ENCODE assay signal across 7 mouse cellular contexts in genomic region chr1:182408684-182409327, GRCm38 (mm10). TPM values are rescaled to one million over a fixed set of nuclear protein-coding genes. Genes with fewer than 3 reads are reported as not detected.
DNase-seq lines count a peak whose midpoint lies in the region; ATAC-seq lines count a peak whose summit lies in the region.

Trp53bp2 (plus strand) TSS chr1:182409172.

- peak; percentile 100 for DNase-seq in adrenal gland, postnatal 10 days
- DNase-seq in embryonic facial prominence, embryonic 10.5 days (ENCODE audit: low spot score) = peak; percentile 100
- DNase-seq in kidney, adult 11 months = peak; percentile 97
- peak; percentile 100 for DNase-seq in limb, embryonic 10.5 days (ENCODE audit: low spot score)
- DNase-seq in spleen, adult 12 weeks (ENCODE audit: low spot score) = peak; percentile 100

- peak within 1 kb of the TSS; percentile 93 for H3K4me3 ChIP-seq in embryonic facial prominence, embryonic 10.5 days
- H3K4me3 ChIP-seq in limb, embryonic 10.5 days = peak within 1 kb of the TSS; percentile 94
- H3K4me3 ChIP-seq in midbrain, embryonic 13.5 days (replicated peaks) = peak within 1 kb of the TSS; percentile 86

- under 1% methylated on average over 71 of the region's 71 CpGs for WGBS in embryonic facial prominence, embryonic 10.5 days
- under 1% methylated on average over 65 of the region's 71 CpGs for WGBS in limb, embryonic 10.5 days
- under 1% methylated on average over 64 of the region's 71 CpGs for WGBS in midbrain, embryonic 13.5 days

- no peaks in the 10 kb centered on the region for H3K9me3 ChIP-seq in embryonic facial prominence, embryonic 10.5 days
- H3K9me3 ChIP-seq in limb, embryonic 10.5 days (replicated peaks) = no peaks in the 10 kb centered on the region
- no peaks in the 10 kb centered on the region for H3K9me3 ChIP-seq in midbrain, embryonic 13.5 days

- H3K4me1 ChIP-seq in embryonic facial prominence, embryonic 10.5 days = peaks cover 45% of the 10 kb centered on the region
- peaks cover 46% of the 10 kb centered on the region for H3K4me1 ChIP-seq in limb, embryonic 10.5 days
- peaks cover 44% of the 10 kb centered on the region for H3K4me1 ChIP-seq in midbrain, embryonic 13.5 days (replicated peaks)

- peak; percentile 92 for ATAC-seq in granulocyte monocyte progenitor cell, adult 5-6 weeks (replicated peaks; ENCODE audit: poor library complexity, severe bottlenecking)
- peak; percentile 96 for ATAC-seq in midbrain, embryonic 13.5 days

- H3K4me2 ChIP-seq in midbrain, embryonic 13.5 days (replicated peaks) = peak within 1 kb of the TSS; percentile 72

- peak within 1 kb of the TSS; percentile 99 for H3K27ac ChIP-seq in embryonic facial prominence, embryonic 10.5 days (replicated peaks)
- H3K27ac ChIP-seq in limb, embryonic 10.5 days = peak within 1 kb of the TSS; percentile 99
- peak within 1 kb of the TSS; percentile 96 for H3K27ac ChIP-seq in midbrain, embryonic 13.5 days

- H3K27me3 ChIP-seq in embryonic facial prominence, embryonic 10.5 days (replicated peaks; ENCODE audit: low read depth, poor library complexity, severe bottlenecking) = no peaks in the 10 kb centered on the region
- H3K27me3 ChIP-seq in limb, embryonic 10.5 days (ENCODE audit: low read depth, poor library complexity, severe bottlenecking) = no peaks in the 10 kb centered on the region
- H3K27me3 ChIP-seq in midbrain, embryonic 13.5 days = no peaks in the 10 kb centered on the region

- peak within 1 kb of the TSS; percentile 95 for H3K9ac ChIP-seq in midbrain, embryonic 13.5 days (replicated peaks)

- H3K36me3 ChIP-seq in embryonic facial prominence, embryonic 10.5 days (replicated peaks) = no peaks in the 10 kb centered on the region
- no peaks in the 10 kb centered on the region for H3K36me3 ChIP-seq in limb, embryonic 10.5 days
- no peaks in the 10 kb centered on the region for H3K36me3 ChIP-seq in midbrain, embryonic 13.5 days

RNA-seq across cellular contexts. Expression of gene Trp53bp2, which starts in this region (rescaled TPM):
- 10 to 100 TPM; 21.2 to 21.9 TPM for total RNA-seq in adrenal gland, postnatal 10 days (2021)
- polyA plus RNA-seq in embryonic facial prominence, embryonic 10.5 days (2016; fragmentation: Nextera tagmentation; extraction: Ambion mirVana) = 34.1 and 35.6 TPM in 2 replicates
- 7.9 and 15.7 TPM in 2 replicates for total RNA-seq in granulocyte monocyte progenitor cell, adult 5-6 weeks (2014; fragmentation: Nextera tagmentation)
- total RNA-seq in granulocyte monocyte progenitor cell, adult 5-6 weeks (2017) = 7.5 and 9.8 TPM in 2 replicates
- 34.3 and 37.1 TPM in 2 replicates for polyA plus RNA-seq in limb, embryonic 10.5 days (2016; fragmentation: Nextera tagmentation; extraction: Ambion mirVana)
- polyA plus RNA-seq in midbrain, embryonic 13.5 days (2015; fragmentation: Nextera tagmentation; extraction: Ambion mirVana) = 24.0 and 25.7 TPM in 2 replicates

Comparison
In these comparisons a context has a peak if more than half of its experiments do, and no peak if none do; other contexts are left out.
1. Peak in every context shown above with its lines: DNase-seq, ATAC-seq, H3K4me3 ChIP-seq and H3K27ac ChIP-seq.